Mouse (Mus musculus) limb, embryonic 14.5 days (tissue): ENCODE results near the gene Map3k15. TPM values are rescaled to one million over a fixed set of nuclear protein-coding genes. Genes with fewer than 3 reads are reported as not detected.

ENCODE experiments used
- ATAC-seq: fragments of 200-750 bp; cut with Nextera tagmentation; 2 replicates; pipeline ENCODE4 v1.8.0; 2017; ENCODE audit warnings: low read depth, moderate number of reproducible peaks, moderate TSS enrichment; ENCODE audit not compliant: low FRiP score
- DNase-seq: peaks from one replicate; pipeline ENCODE4 v3.0.0-alpha.2; 2015; ENCODE audit warnings: low spot score
- H3K27ac ChIP-seq: fragments of 300-500 bp; sonication (generic); replicated peaks from 2 replicates; pipeline ENCODE4 v1.5.1; 2014; ENCODE audit warnings: low read depth, mild to moderate bottlenecking, low read length, moderate library complexity, mixed read lengths
- H3K27me3 ChIP-seq: fragments of 300-500 bp; sonication (generic); 2 replicates; pipeline ENCODE4 v1.6.1; 2014; ENCODE audit warnings: low read length, mixed read lengths; ENCODE audit not compliant: control insufficient read depth, insufficient read depth
- H3K36me3 ChIP-seq: fragments of 300-500 bp; sonication (generic); 2 replicates; pipeline ENCODE4 v1.6.1; 2014; ENCODE audit warnings: mild to moderate bottlenecking, low read length, moderate library complexity, mixed read lengths; ENCODE audit not compliant: control insufficient read depth, insufficient read depth
- H3K4me1 ChIP-seq: fragments of 300-500 bp; sonication (generic); 2 replicates; pipeline ENCODE4 v1.6.1; 2014; ENCODE audit warnings: antibody characterized with exemption, low read length, mixed read lengths; ENCODE audit not compliant: control insufficient read depth, insufficient read depth
- H3K4me2 ChIP-seq: fragments of 300-500 bp; sonication (generic); replicated peaks from 2 replicates; pipeline ENCODE4 v1.6.1; 2014; ENCODE audit warnings: low read depth, mild to moderate bottlenecking, low read length, moderate library complexity; ENCODE audit not compliant: severe bottlenecking
- H3K4me3 ChIP-seq: fragments of 300-500 bp; sonication (generic); replicated peaks from 2 replicates; pipeline ENCODE4 v1.5.1; 2014; ENCODE audit warnings: low read length
- H3K9ac ChIP-seq: fragments of 300-500 bp; sonication (generic); 2 replicates; pipeline ENCODE4 v1.6.1; 2014; ENCODE audit warnings: mild to moderate bottlenecking, low read depth, low read length, moderate library complexity; ENCODE audit not compliant: severe bottlenecking
- H3K9me3 ChIP-seq: fragments of 300-500 bp; sonication (generic); 2 replicates; pipeline ENCODE4 v1.6.1; 2016; ENCODE audit warnings: low read length; ENCODE audit not compliant: control insufficient read depth
- POLR2A ChIP-seq: fragments of 200-500 bp; IDR thresholded peaks from 2 replicates; pipeline ENCODE4 v1.8.0; 2012; ENCODE audit warnings: inconsistent platforms, mild to moderate bottlenecking, moderate library complexity, borderline replicate concordance; ENCODE audit not compliant: insufficient read depth, insufficient read length; ENCODE audit errors: extremely low read depth
- WGBS: fragments of 180-500 bp; shearing (Covaris S2); extraction: QIAGEN DNeasy Blood & Tissue Kit; methylation state at CpG from one replicate; pipeline ENCODE4 v1.1.7; 2014; 5-methylcytosine and 5-hydroxymethylcytosine counted together
- polyA plus RNA-seq, 2 experiments: library from polyadenylated mRNA; depleted of rRNA in 1 of 2; stranded (reverse) in 1 of 2; unstranded in 1 of 2; fragments of >200 nt; fragmentation: Nextera tagmentation in 1 of 2; extraction: Ambion mirVana in 1 of 2; gene quantifications; 2 replicates each; pipeline versions ENCODE4 v1.2.1 to v1.2.3; 2012 to 2014

Map3k15 gene
- polyA plus RNA-seq (2012; rRNA removed) (0.79 and 0.89 TPM in 2 replicates), polyA plus RNA-seq (2014; fragmentation: Nextera tagmentation; extraction: Ambion mirVana) (0.14 and 0.18 TPM in 2 replicates)

DNA sequence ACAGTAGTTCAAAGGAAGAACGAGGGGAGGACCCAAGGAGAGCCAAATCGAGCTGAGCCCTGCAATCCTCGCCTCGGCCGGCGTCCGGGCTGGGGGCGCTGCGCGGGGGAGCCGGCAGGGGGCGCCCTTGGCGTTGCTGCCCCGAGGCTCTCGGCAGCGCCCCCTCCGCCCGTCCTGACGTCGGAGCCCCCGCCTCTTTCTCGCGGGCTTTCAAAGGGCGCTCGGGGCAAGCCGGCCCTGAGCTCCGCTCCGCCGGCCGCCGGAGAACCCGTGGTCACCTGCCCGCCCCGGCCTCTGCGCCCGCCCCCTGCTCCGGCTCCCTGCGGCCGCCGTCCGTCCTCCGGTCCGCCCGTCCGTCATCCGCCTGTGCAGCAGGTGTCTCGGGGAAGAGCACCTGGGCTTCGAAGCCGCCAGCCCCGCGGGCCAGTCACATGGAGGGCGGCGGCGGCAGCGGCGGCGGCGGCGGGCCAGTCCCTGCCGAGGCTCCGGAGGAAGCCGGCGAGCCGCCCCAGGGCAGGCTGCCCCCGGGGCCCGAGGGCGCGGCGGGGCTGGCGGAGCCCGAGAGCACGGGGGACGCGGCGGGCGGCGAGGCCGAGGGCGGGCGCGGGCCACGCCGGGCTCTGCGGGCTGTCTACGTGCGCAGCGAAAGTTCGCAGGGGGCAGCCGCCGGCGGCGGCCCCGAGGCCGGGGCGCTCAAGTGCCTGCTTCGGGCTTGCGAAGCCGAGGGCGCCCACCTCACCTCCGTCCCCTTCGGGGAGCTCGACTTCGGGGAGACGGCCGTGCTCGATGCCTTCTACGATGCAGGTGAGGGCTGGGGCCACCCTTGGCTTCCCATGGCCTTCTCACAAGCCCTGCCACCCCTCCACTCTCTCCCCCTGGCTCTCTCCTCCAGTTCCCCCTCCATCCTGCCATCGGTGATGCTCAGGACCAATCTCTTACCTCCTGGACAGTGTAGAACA is at the start of gene Map3k15:
Gene Map3k15, plus strand, starts transcription at position 432 of the 959 bp plus-strand sequence.
- DNase-seq (peak; percentile 2), ATAC-seq (peak; percentile 41)
- no peak for TF ChIP-seq POLR2A
- Histone ChIP-seq H3K9ac (peak within 1 kb of the TSS; percentile 36; the same call in 1 of the 2 replicates), H3K9me3 (no peaks in the 10 kb centered on the region), H3K27me3 (peaks cover 14% of the 10 kb centered on the region), H3K4me1 (no peaks in the 10 kb centered on the region), H3K27ac (no peak within 1 kb of the TSS), H3K4me3 (peak within 1 kb of the TSS; percentile 45), H3K36me3 (no peaks in the 10 kb centered on the region), H3K4me2 (peak within 1 kb of the TSS; percentile 71)
- WGBS: 20% methylated on average over 30 of the region's 108 CpGs

DNA sequence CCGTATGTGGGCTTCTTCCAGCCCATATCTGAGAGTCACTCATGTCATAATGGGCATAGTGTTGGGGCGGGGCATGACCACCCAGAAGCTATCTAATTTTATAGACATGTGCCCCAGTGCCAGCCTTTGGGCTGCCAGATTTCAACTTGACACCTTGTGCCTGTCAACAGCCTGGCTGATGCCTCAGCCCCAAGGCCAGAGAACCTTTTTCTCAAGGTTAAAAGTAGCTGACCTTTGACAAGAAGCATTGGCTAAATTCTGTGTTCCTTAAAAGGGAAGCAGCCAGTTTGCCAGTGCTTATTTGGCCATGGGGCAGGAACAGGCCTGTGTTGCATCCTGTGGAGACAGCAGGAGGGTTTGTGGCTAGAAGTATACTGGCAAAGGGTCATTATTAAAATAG is 45.7 kb upstream of the Map3k15 start:
- no peak for ATAC-seq
- Histone ChIP-seq H3K4me2 (no peak overlapping the region), H3K9me3 (no peaks in the 10 kb centered on the region), H3K9ac (no peak overlapping the region), H3K36me3 (no peaks in the 10 kb centered on the region), H3K4me3 (no peak overlapping the region), H3K4me1 (no peaks in the 10 kb centered on the region), H3K27me3 (no peaks in the 10 kb centered on the region), H3K27ac (no peak overlapping the region)
- WGBS: 75% methylated on average over 2 of the region's 2 CpGs
- no peak for DNase-seq
- no peak for TF ChIP-seq POLR2A

DNA sequence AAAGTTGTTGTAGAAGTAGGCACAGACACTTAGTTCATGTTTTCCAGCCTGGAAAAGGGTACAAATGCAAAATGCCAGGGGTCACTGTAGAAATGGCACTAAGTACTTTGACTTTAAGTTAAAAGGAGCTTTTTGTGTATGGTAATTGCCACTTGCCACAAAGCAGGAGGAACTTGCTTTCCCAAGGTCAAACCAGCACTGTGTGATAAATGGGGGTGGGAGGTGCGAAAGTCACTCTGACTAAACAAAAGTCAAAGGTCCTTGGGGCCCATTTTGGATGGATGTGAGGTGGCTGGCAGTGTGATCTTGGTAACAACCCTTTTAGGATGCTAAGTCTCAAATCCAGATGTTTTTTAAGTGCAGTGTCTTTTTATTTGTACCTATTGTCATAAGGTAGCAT is 44.6 kb upstream of the Map3k15 start:
- 81% methylated on average over 1 of the region's 1 CpGs for WGBS
- H3K4me1 ChIP-seq: no peaks in the 10 kb centered on the region
- ATAC-seq: no peak
- no peak for DNase-seq
- no peak overlapping the region for H3K9ac ChIP-seq
- TF ChIP-seq POLR2A: no peak
- no peaks in the 10 kb centered on the region for H3K36me3 ChIP-seq
- H3K27me3 ChIP-seq: no peaks in the 10 kb centered on the region
- no peak overlapping the region for H3K4me2 ChIP-seq
- no peaks in the 10 kb centered on the region for H3K9me3 ChIP-seq
- H3K4me3 ChIP-seq: no peak overlapping the region
- no peak overlapping the region for H3K27ac ChIP-seq

DNA sequence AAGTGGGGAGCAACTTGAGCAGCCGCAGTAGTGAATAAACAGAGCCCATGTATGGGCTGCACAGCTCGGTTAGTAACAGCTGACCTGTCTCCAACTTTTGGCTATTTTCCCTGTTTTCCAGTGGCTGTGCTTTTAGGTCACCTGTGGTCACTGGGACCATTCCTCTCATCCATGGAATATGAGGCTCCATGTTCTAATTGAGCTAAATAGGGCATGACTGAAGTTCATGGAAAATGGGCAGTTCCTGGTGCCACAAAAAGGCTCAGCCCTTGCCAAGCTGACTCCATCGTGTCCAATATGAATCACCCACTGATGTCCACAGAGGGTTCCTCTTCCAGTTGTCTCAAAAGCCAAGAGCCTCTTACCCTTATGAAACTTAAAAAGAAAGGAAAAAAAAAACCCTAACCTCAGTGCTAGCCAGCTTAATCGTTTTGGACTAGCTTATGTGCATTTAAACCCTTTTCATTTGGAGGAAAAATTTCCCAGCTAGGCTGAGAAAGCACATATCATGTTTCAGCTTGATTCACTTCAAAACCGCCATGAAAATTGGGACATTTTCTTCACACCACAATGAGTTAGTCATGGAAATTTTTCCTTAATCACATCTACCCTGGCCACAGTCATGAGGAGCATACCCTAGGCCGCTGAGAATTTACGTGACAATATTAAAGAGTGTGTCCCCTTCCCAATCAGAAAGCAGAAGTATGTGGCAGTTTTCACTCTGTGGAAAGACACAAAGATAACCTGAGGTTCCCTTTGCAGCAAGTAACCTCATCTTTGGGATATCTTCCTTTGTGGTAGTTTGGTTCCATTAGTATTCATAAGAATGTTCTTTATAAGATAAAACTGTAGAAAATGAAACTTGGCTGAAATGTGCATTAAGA is 34.4 kb upstream of the Map3k15 start:
- Histone ChIP-seq H3K4me2 (no peak overlapping the region), H3K27me3 (no peaks in the 10 kb centered on the region; the same call in 1 of the 2 replicates), H3K9ac (no peak overlapping the region), H3K36me3 (no peaks in the 10 kb centered on the region), H3K4me3 (no peak overlapping the region), H3K4me1 (no peaks in the 10 kb centered on the region), H3K27ac (no peak overlapping the region), H3K9me3 (no peaks in the 10 kb centered on the region)
- TF ChIP-seq POLR2A: no peak
- no peak for DNase-seq
- no peak for ATAC-seq
- 70% methylated on average over 7 of the region's 7 CpGs for WGBS

DNA sequence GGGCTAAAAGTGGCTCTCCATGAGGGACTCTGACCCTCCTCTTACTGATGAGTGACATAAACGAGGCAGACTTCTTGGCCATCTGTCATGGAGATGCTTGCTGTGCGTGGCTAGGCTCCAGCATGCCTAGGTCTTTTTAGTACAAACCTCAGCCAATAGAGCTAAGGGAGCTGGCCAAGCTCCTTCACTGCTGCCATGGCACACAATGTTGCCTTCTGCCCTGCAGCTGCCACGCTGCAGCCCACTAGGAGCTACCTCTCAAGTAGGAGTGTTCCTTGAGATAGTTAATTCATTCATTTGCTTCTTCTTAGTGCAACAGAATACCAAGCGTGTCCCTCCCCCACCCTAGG is 33.8 kb upstream of the Map3k15 start:
- Histone ChIP-seq H3K4me3 (no peak overlapping the region), H3K9me3 (no peaks in the 10 kb centered on the region), H3K4me2 (no peak overlapping the region), H3K27ac (no peak overlapping the region), H3K4me1 (no peaks in the 10 kb centered on the region), H3K36me3 (no peaks in the 10 kb centered on the region), H3K9ac (no peak overlapping the region), H3K27me3 (no peaks in the 10 kb centered on the region; the same call in 1 of the 2 replicates)
- DNase-seq (no peak), ATAC-seq (no peak)
- TF ChIP-seq POLR2A: no peak
- 81% methylated on average over 4 of the region's 4 CpGs for WGBS
